Mouse (Mus musculus) left cerebral cortex, adult 11 months (tissue): ENCODE data around the gene Tle6.

Source experiments
- DNase-seq: peaks from one replicate; pipeline ENCODE4 v3.0.0; 2022; ENCODE audit warnings: low spot score

Gene Tle6

GRCm38 (mm10) chr10:81591846-81592245 lies 9.0 kb downstream of the Tle6 start:
- DNase-seq = no peak

- DNase-seq = no peak
Measured at GRCm38 (mm10) chr10:81588739-81589138, 12.1 kb downstream of the Tle6 start.

- DNase-seq = no peak
Measured at GRCm38 (mm10) chr10:81583347-81583746, 17.5 kb downstream of the Tle6 start.

- DNase-seq = no peak
Measured at GRCm38 (mm10) chr10:81580441-81581070, 20.3 kb downstream of the Tle6 start.

GRCm38 (mm10) chr10:81579967-81580366 lies 20.9 kb downstream of the Tle6 start:
- DNase-seq = no peak

- no peak for DNase-seq
Measured at GRCm38 (mm10) chr10:81575695-81576094, 25.2 kb downstream of the Tle6 start.

- no peak for DNase-seq
Measured at GRCm38 (mm10) chr10:81575208-81575631, 25.7 kb downstream of the Tle6 start.

GRCm38 (mm10) chr10:81574081-81575056 lies 26.5 kb downstream of the Tle6 start, which contains the start of gene Tle2:
Tle2 (plus strand) TSS chr10:81574561.
- DNase-seq = no peak

- no peak for DNase-seq
Measured at GRCm38 (mm10) chr10:81572975-81573374, 27.9 kb downstream of the Tle6 start.

GRCm38 (mm10) chr10:81572133-81572671 lies 28.7 kb downstream of the Tle6 start:
- DNase-seq = no peak

GRCm38 (mm10) chr10:81571501-81571876 lies 29.4 kb downstream of the Tle6 start:
- peak; percentile 100 for DNase-seq

GRCm38 (mm10) chr10:81570831-81571500 lies 29.9 kb downstream of the Tle6 start:
- DNase-seq = peak; percentile 94

GRCm38 (mm10) chr10:81570238-81570800 lies 30.6 kb downstream of the Tle6 start:
- DNase-seq = no peak

GRCm38 (mm10) chr10:81569507-81570237 lies 31.2 kb downstream of the Tle6 start:
- no peak for DNase-seq

- no peak for DNase-seq
Measured at GRCm38 (mm10) chr10:81568381-81569191, 32.3 kb downstream of the Tle6 start.

GRCm38 (mm10) chr10:81565257-81566228 lies 35.3 kb downstream of the Tle6 start:
- DNase-seq = no peak

GRCm38 (mm10) chr10:81564734-81565133 lies 36.1 kb downstream of the Tle6 start:
- DNase-seq = no peak

GRCm38 (mm10) chr10:81564216-81564615 lies 36.7 kb downstream of the Tle6 start:
- no peak for DNase-seq

- no peak for DNase-seq
Measured at GRCm38 (mm10) chr10:81563481-81563880, 37.4 kb downstream of the Tle6 start.
